Mouse (Mus musculus) testis, postnatal 10 days (tissue): ENCODE results near the gene Tbrg4.
"Not testable (repeated sequence)": the region's sequence is repeated elsewhere in the genome, so short reads cannot be mapped to it uniquely, and the experiment has no call there.

Source experiments
- DNase-seq: peaks from one replicate; pipeline ENCODE4 v3.0.0; 2021; ENCODE audit warnings: low spot score

The Tbrg4 gene

GRCm38 (mm10) chr11:6625478-6626387 is at the start of gene Tbrg4:
Gene Tbrg4 (minus strand): TSS chr11:6626067.
- peak; percentile 95 for DNase-seq

- no peak for DNase-seq
Observed at GRCm38 (mm10) chr11:6675402-6675801, 49.5 kb upstream of the Tbrg4 start.

GRCm38 (mm10) chr11:6674701-6675100 is 48.8 kb upstream of the Tbrg4 start:
- DNase-seq, result no peak

- DNase-seq, result no peak
Observed at GRCm38 (mm10) chr11:6670826-6671225, 45.0 kb upstream of the Tbrg4 start.

- DNase-seq, result no peak
Observed at GRCm38 (mm10) chr11:6670044-6670443, 44.2 kb upstream of the Tbrg4 start.

- DNase-seq, result no peak
Observed at GRCm38 (mm10) chr11:6669041-6669440, 43.2 kb upstream of the Tbrg4 start.

GRCm38 (mm10) chr11:6666634-6667033 is 40.8 kb upstream of the Tbrg4 start:
- DNase-seq, result no peak

- DNase-seq, result no peak
Observed at GRCm38 (mm10) chr11:6661206-6661605, 35.3 kb upstream of the Tbrg4 start.

GRCm38 (mm10) chr11:6658271-6658670 is 32.4 kb upstream of the Tbrg4 start, which contains the start of gene Ramp3:
Gene Ramp3 (plus strand): TSS chr11:6658521.
- peak; percentile 73 for DNase-seq

GRCm38 (mm10) chr11:6654903-6655302 is 29.0 kb upstream of the Tbrg4 start:
- peak; percentile 91 for DNase-seq

- DNase-seq, result not testable (repeated sequence)
Observed at GRCm38 (mm10) chr11:6652978-6653377, 27.1 kb upstream of the Tbrg4 start.

- no peak for DNase-seq
Observed at GRCm38 (mm10) chr11:6650519-6650918, 24.7 kb upstream of the Tbrg4 start.

GRCm38 (mm10) chr11:6647831-6648724 is 22.2 kb upstream of the Tbrg4 start:
- no peak for DNase-seq

- DNase-seq, result no peak
Observed at GRCm38 (mm10) chr11:6644566-6644965, 18.7 kb upstream of the Tbrg4 start.

- DNase-seq, result no peak
Observed at GRCm38 (mm10) chr11:6639072-6639471, 13.2 kb upstream of the Tbrg4 start.

- DNase-seq, result no peak
Observed at GRCm38 (mm10) chr11:6638537-6638936, 12.7 kb upstream of the Tbrg4 start, which contains the start of gene Wap. Gene Wap (minus strand): TSS chr11:6638637.

GRCm38 (mm10) chr11:6636150-6636549 is 10.3 kb upstream of the Tbrg4 start:
- DNase-seq, result no peak

- DNase-seq, result no peak
Observed at GRCm38 (mm10) chr11:6629655-6630054, 3.8 kb upstream of the Tbrg4 start.

- DNase-seq, result peak; percentile 75
Observed at GRCm38 (mm10) chr11:6628568-6628967, 2.7 kb upstream of the Tbrg4 start.

- DNase-seq, result no peak
Observed at GRCm38 (mm10) chr11:6627731-6628130, 1.9 kb upstream of the Tbrg4 start.

- no peak for DNase-seq
Observed at GRCm38 (mm10) chr11:6626388-6626772, 513 bp upstream of the Tbrg4 start.

- DNase-seq, result no peak
Observed at GRCm38 (mm10) chr11:6624619-6625382, 1.1 kb downstream of the Tbrg4 start.
